Mouse (Mus musculus): ENCODE results near the gene Elmo3.

- TF ChIP-seq CTCF (IDR thresholded peaks at IDR 0.05; ENCODE audit: low read depth, low read length): no peak
- no peak for TF ChIP-seq POLR2A (IDR thresholded peaks at IDR 0.05; ENCODE audit: borderline replicate concordance, low read depth, low read length)
Measured at GRCm38 (mm10) chr8:105313622-105314402, 8.4 kb downstream of the Elmo3 start.

All from bone marrow macrophage, adult 2 months (primary cell).